Mouse (Mus musculus) myocyte (in vitro differentiated cells): ENCODE measurements around the gene Mmp24.

Source experiments
- CEBPB ChIP-seq: IDR thresholded peaks from 2 replicates; pipeline ENCODE4 v1.6.1; 2011; ENCODE audit warnings: mild to moderate bottlenecking, moderate library complexity; ENCODE audit not compliant: poor library complexity, insufficient read depth, severe bottlenecking
- E2F4 ChIP-seq: IDR thresholded peaks from one replicate; pipeline ENCODE4 v1.6.1; 2011; ENCODE audit warnings: mild to moderate bottlenecking, control low read depth, moderate library complexity; ENCODE audit not compliant: insufficient read depth
- MAX ChIP-seq: IDR thresholded peaks from one replicate; pipeline ENCODE4 v1.6.1; 2011; ENCODE audit warnings: low read depth, mild to moderate bottlenecking, control low read depth
- MYOD1 ChIP-seq, 3 experiments: IDR thresholded peaks; one replicate each; pipeline ENCODE4 v1.6.1; 2011; ENCODE audit warnings: control low read depth in 2 of 3, low read depth in 2 of 3, mild to moderate bottlenecking in 2 of 3, moderate library complexity in 1 of 3; ENCODE audit not compliant: insufficient read length in 2 of 3, control insufficient read depth in 1 of 3
- MYOG ChIP-seq, 3 experiments: IDR thresholded peaks; one replicate each; pipeline ENCODE4 v1.6.1; 2011; ENCODE audit warnings: control low read depth in 2 of 3, low read depth in 2 of 3, mild to moderate bottlenecking in 2 of 3; ENCODE audit not compliant: insufficient read length in 2 of 3, control insufficient read depth in 1 of 3, insufficient read depth in 1 of 3
- POLR2A ChIP-seq: IDR thresholded peaks from one replicate; pipeline ENCODE4 v1.6.1; 2011; ENCODE audit warnings: low read depth, mild to moderate bottlenecking, control low read depth, moderate library complexity; ENCODE audit not compliant: insufficient read length
- POLR2AphosphoS2 ChIP-seq: IDR thresholded peaks from one replicate; pipeline ENCODE4 v1.6.1; 2011; ENCODE audit warnings: low read depth, control low read depth; ENCODE audit not compliant: insufficient read length
- SRF ChIP-seq: IDR thresholded peaks from one replicate; pipeline ENCODE4 v1.6.1; 2011; ENCODE audit warnings: low read depth; ENCODE audit not compliant: control insufficient read depth, insufficient read length
- TCF12 ChIP-seq: IDR thresholded peaks from one replicate; pipeline ENCODE4 v1.6.1; 2011; ENCODE audit warnings: mild to moderate bottlenecking, control low read depth; ENCODE audit not compliant: poor library complexity, insufficient read depth, severe bottlenecking
- USF1 ChIP-seq: IDR thresholded peaks from one replicate; pipeline ENCODE4 v1.6.1; 2011; ENCODE audit warnings: low read depth, mild to moderate bottlenecking, control low read depth, moderate library complexity

DNA sequence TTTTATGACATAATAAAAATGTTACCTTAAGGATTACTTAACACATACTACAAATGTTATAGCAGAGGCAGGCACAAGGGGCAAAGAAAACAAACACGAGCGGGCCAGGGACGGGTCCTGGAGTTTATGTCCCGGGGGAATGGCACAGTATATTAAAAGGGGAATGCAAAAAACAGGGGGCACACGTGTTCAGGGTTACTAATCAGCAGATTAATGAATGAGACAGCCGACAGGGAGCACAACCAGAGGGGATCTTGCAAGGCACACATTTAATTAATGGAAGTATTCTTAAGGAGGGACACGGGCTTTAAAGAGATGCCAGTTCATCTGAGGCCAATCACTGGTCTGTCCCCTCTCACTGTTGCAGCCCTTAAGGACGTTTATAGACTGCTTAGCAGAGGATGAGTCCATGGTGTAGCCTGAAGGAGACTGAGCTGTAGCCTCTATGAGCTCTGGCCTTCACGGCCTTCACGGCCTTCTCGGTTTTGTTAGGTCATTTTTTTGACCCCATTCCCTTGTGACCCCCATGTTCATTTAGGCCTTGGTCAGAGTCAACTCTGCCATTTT is 88.2 kb downstream of the Mmp24 start:
- no peak for TF ChIP-seq MYOG (IDR thresholded peaks at IDR 0.05; ENCODE audit: control insufficient read depth in 1 of 3, insufficient read depth in 1 of 3, insufficient read length in 2 of 3, low read depth in 2 of 3)
- no peak for TF ChIP-seq POLR2AphosphoS2
- no peak for TF ChIP-seq POLR2A
- TF ChIP-seq E2F4 = no peak
- TF ChIP-seq SRF = no peak
- no peak for TF ChIP-seq MAX
- no peak for TF ChIP-seq CEBPB
- no peak for TF ChIP-seq USF1
- TF ChIP-seq TCF12 = no peak
- TF ChIP-seq MYOD1 (IDR thresholded peaks at IDR 0.05; ENCODE audit: control insufficient read depth in 1 of 3, insufficient read length in 2 of 3, low read depth in 2 of 3) = no peak
